Mouse (Mus musculus): ENCODE measurements at regions not wholly inside any gene's neighbourhood (a gene's known extent, or its start where the extent isn't known, plus 50 kb on each side); places are given as distances from the start of the nearest gene placed in this dataset.

GRCm38 (mm10) chr16:76153766-76154525 is 131.9 kb upstream of the Samsn1 start:
- peak; percentile 89 for ATAC-seq (ENCODE audit: low read depth)
- H3K27me3 ChIP-seq (ENCODE audit: control insufficient read depth, insufficient read depth, low read depth, low read length) = no peaks in the 10 kb centered on the region
- 0 out of 2 replicates have a peak, but pooled peaks cover 7% of the 10 kb centered on the region for H3K4me1 ChIP-seq (replicated peaks; ENCODE audit: control insufficient read depth, insufficient read depth, low read length)
- no peaks in the 10 kb centered on the region for H3K36me3 ChIP-seq (ENCODE audit: control insufficient read depth, insufficient read depth, low read length)
- peak overlapping the region; percentile 25; the same call in 1 of the 2 replicates for H3K4me2 ChIP-seq (ENCODE audit: low read depth, low read length)
- no peak overlapping the region for H3K9ac ChIP-seq (ENCODE audit: low read length)
- WGBS = 56% methylated on average over 12 of the region's 12 CpGs
- no peak overlapping the region for H3K27ac ChIP-seq (ENCODE audit: low read length)
- no peak overlapping the region for H3K4me3 ChIP-seq (ENCODE audit: low read length)
- H3K9me3 ChIP-seq (ENCODE audit: control insufficient read depth, low read length) = no peaks in the 10 kb centered on the region

DNA sequence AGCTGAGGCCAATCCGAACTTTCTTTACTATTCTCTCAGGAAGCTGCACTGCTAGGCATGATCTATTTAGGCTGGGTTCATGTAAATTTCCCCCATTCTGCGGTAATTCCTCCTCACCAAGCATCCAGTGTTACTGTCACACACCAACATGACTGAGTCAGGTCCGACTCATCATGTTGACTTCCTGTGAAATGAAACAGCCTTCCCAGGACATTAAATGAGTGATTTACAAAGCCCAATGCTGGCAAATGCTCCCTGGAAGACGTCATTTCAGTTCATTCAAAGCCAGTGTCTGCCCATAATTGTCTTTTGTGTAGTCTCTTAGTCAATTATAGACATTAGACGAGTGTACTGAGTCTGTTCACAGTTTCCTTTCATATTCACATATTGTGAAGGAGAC is 127.5 kb upstream of the Samsn1 start:
- H3K9me3 ChIP-seq (ENCODE audit: control insufficient read depth, low read length) = no peaks in the 10 kb centered on the region
- no peaks in the 10 kb centered on the region for H3K27me3 ChIP-seq (ENCODE audit: control insufficient read depth, insufficient read depth, low read depth, low read length)
- 0 out of 2 replicates have a peak, but pooled peaks cover 5% of the 10 kb centered on the region for H3K4me1 ChIP-seq (replicated peaks; ENCODE audit: control insufficient read depth, insufficient read depth, low read length)
- no peak for ATAC-seq (ENCODE audit: low read depth)
- H3K9ac ChIP-seq (ENCODE audit: low read length) = no peak overlapping the region
- no peak overlapping the region for H3K4me3 ChIP-seq (ENCODE audit: low read length)
- H3K36me3 ChIP-seq (ENCODE audit: control insufficient read depth, insufficient read depth, low read length) = no peaks in the 10 kb centered on the region
- H3K4me2 ChIP-seq (ENCODE audit: low read depth, low read length) = no peak overlapping the region
- 65% methylated on average over 5 of the region's 5 CpGs for WGBS
- no peak overlapping the region for H3K27ac ChIP-seq (ENCODE audit: low read length)

DNA sequence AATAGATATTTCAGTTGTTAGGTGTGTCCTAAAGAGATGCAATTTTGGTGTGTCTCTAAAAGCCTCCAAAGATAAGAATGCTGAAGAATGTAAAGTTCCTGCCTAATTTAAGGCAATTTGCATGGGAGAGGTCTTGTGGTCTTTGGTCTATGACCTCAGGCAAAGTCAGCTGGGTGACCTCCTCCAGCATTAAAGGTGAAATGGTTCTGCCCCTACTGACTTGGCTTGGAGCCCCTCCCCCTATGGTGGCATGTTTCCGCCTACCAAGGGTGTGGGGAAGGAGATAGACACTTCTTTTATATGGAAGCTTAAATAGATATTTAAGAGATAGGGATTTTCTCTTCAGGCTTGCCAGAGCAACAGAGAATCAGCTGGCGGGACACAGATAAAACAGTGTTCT is 111.8 kb upstream of the Samsn1 start:
- no peaks in the 10 kb centered on the region for H3K36me3 ChIP-seq (ENCODE audit: control insufficient read depth, insufficient read depth, low read length)
- no peak overlapping the region for H3K27ac ChIP-seq (ENCODE audit: low read length)
- no peaks in the 10 kb centered on the region for H3K4me1 ChIP-seq (replicated peaks; ENCODE audit: control insufficient read depth, insufficient read depth, low read length)
- no peak overlapping the region for H3K4me2 ChIP-seq (ENCODE audit: low read depth, low read length)
- no peaks in the 10 kb centered on the region for H3K27me3 ChIP-seq (ENCODE audit: control insufficient read depth, insufficient read depth, low read depth, low read length)
- H3K9ac ChIP-seq (ENCODE audit: low read length) = no peak overlapping the region
- ATAC-seq (ENCODE audit: low read depth) = no peak
- no peaks in the 10 kb centered on the region for H3K9me3 ChIP-seq (ENCODE audit: control insufficient read depth, low read length)
- 83% methylated on average over 2 of the region's 2 CpGs for WGBS
- no peak overlapping the region for H3K4me3 ChIP-seq (ENCODE audit: low read length)

DNA sequence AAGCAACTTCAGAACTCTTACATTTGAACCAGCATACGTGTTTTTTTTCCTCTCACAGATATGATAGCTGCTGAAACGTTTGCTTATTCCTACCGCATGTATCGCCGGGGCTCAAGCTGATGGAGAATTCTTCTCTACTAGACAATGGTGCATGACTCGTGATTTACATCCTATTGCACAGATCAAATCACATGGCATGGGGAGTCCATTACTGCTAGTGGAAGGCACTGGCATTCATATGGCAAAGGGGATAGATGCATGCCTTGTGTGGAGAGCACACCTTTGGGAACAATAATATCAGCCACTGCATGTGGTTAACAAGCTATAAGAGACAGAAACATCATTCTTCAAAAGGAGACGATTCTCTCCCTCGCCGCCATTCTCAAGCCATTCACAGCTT is 108.4 kb upstream of the Samsn1 start:
- no peak overlapping the region for H3K4me3 ChIP-seq (ENCODE audit: low read length)
- no peak overlapping the region for H3K27ac ChIP-seq (ENCODE audit: low read length)
- H3K4me1 ChIP-seq (replicated peaks; ENCODE audit: control insufficient read depth, insufficient read depth, low read length) = no peaks in the 10 kb centered on the region
- H3K36me3 ChIP-seq (ENCODE audit: control insufficient read depth, insufficient read depth, low read length) = no peaks in the 10 kb centered on the region
- 80% methylated on average over 9 of the region's 9 CpGs for WGBS
- H3K27me3 ChIP-seq (ENCODE audit: control insufficient read depth, insufficient read depth, low read depth, low read length) = no peaks in the 10 kb centered on the region
- no peak overlapping the region for H3K4me2 ChIP-seq (ENCODE audit: low read depth, low read length)
- no peak for ATAC-seq (ENCODE audit: low read depth)
- no peak overlapping the region for H3K9ac ChIP-seq (ENCODE audit: low read length)
- H3K9me3 ChIP-seq (ENCODE audit: control insufficient read depth, low read length) = no peaks in the 10 kb centered on the region

DNA sequence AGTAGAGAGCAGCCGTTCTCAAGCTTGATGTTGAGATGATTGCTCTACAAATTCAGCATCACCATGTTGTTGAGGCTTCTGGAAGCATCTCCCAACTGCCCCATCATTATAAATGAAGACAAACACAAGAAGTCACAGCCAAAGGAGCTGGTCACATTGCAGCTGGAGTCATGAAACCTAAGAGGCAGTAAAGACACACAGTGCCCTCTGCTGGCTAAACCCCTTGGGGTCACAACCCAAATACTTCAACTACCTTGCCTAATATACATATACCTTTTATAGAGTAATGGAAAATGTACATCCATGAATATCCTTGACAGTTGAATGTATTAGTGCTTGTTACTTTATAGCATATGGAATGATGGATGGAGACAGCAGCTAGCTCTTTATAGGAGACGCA is 107.9 kb upstream of the Samsn1 start:
- Histone ChIP-seq H3K4me3 (ENCODE audit: low read length) (no peak overlapping the region), H3K4me2 (ENCODE audit: low read depth, low read length) (no peak overlapping the region), H3K4me1 (replicated peaks; ENCODE audit: control insufficient read depth, insufficient read depth, low read length) (no peaks in the 10 kb centered on the region), H3K27ac (ENCODE audit: low read length) (no peak overlapping the region), H3K36me3 (ENCODE audit: control insufficient read depth, insufficient read depth, low read length) (no peaks in the 10 kb centered on the region), H3K27me3 (ENCODE audit: control insufficient read depth, insufficient read depth, low read depth, low read length) (no peaks in the 10 kb centered on the region), H3K9ac (ENCODE audit: low read length) (no peak overlapping the region), H3K9me3 (ENCODE audit: control insufficient read depth, low read length) (no peaks in the 10 kb centered on the region)
- WGBS = 89% methylated on average over 2 of the region's 2 CpGs
- no peak for ATAC-seq (ENCODE audit: low read depth)

- Histone ChIP-seq H3K4me2 (ENCODE audit: low read depth, low read length) (no peak overlapping the region), H3K9me3 (ENCODE audit: control insufficient read depth, low read length) (no peaks in the 10 kb centered on the region), H3K4me1 (replicated peaks; ENCODE audit: control insufficient read depth, insufficient read depth, low read length) (no peaks in the 10 kb centered on the region), H3K27ac (ENCODE audit: low read length) (no peak overlapping the region), H3K36me3 (ENCODE audit: control insufficient read depth, insufficient read depth, low read length) (no peaks in the 10 kb centered on the region), H3K4me3 (ENCODE audit: low read length) (no peak overlapping the region), H3K9ac (ENCODE audit: low read length) (no peak overlapping the region), H3K27me3 (ENCODE audit: control insufficient read depth, insufficient read depth, low read depth, low read length) (no peaks in the 10 kb centered on the region)
- ATAC-seq (ENCODE audit: low read depth) = no peak
- 54% methylated on average over 5 of the region's 5 CpGs for WGBS
These were observed 100.9 kb upstream of the Samsn1 start for GRCm38 (mm10) chr16:76123021-76123384.

GRCm38 (mm10) chr16:76122172-76123020 is 100.3 kb upstream of the Samsn1 start:
- no peaks in the 10 kb centered on the region for H3K4me1 ChIP-seq (replicated peaks; ENCODE audit: control insufficient read depth, insufficient read depth, low read length)
- no peak overlapping the region for H3K9ac ChIP-seq (ENCODE audit: low read length)
- 58% methylated on average over 9 of the region's 9 CpGs for WGBS
- no peak for ATAC-seq (ENCODE audit: low read depth)
- no peaks in the 10 kb centered on the region for H3K36me3 ChIP-seq (ENCODE audit: control insufficient read depth, insufficient read depth, low read length)
- H3K4me3 ChIP-seq (ENCODE audit: low read length) = no peak overlapping the region
- H3K27ac ChIP-seq (ENCODE audit: low read length) = no peak overlapping the region
- no peak overlapping the region for H3K4me2 ChIP-seq (ENCODE audit: low read depth, low read length)
- no peaks in the 10 kb centered on the region for H3K27me3 ChIP-seq (ENCODE audit: control insufficient read depth, insufficient read depth, low read depth, low read length)
- H3K9me3 ChIP-seq (ENCODE audit: control insufficient read depth, low read length) = no peaks in the 10 kb centered on the region

DNA sequence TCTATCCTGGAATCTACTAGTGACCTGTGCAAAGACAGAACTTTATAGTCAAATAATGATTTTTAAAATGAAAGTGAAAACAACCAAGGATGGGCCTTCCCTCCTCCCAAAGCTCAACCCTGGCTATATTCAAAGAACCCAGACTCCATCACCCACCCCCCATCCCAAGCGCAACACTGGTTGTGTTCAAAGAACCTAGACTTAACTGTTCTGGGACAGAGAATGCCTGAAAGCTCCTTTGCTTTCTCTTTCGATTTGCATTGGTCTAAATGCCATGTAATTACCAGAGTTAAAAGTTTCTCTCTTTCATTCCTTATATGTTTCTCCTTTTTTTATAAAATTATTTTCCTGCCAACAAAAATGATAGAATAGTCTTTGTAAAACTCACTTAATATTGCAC is 98.6 kb upstream of the Samsn1 start:
- no peak for ATAC-seq (ENCODE audit: low read depth)
- no peak overlapping the region for H3K9ac ChIP-seq (ENCODE audit: low read length)
- whole genome bisulfite sequencing = 91% methylated on average over 2 of the region's 2 CpGs
- no peaks in the 10 kb centered on the region for H3K36me3 ChIP-seq (ENCODE audit: control insufficient read depth, insufficient read depth, low read length)
- no peaks in the 10 kb centered on the region for H3K27me3 ChIP-seq (ENCODE audit: control insufficient read depth, insufficient read depth, low read depth, low read length)
- H3K9me3 ChIP-seq (ENCODE audit: control insufficient read depth, low read length) = no peaks in the 10 kb centered on the region
- H3K4me2 ChIP-seq (ENCODE audit: low read depth, low read length) = no peak overlapping the region
- H3K27ac ChIP-seq (ENCODE audit: low read length) = no peak overlapping the region
- no peaks in the 10 kb centered on the region for H3K4me1 ChIP-seq (replicated peaks; ENCODE audit: control insufficient read depth, insufficient read depth, low read length)
- H3K4me3 ChIP-seq (ENCODE audit: low read length) = no peak overlapping the region

DNA sequence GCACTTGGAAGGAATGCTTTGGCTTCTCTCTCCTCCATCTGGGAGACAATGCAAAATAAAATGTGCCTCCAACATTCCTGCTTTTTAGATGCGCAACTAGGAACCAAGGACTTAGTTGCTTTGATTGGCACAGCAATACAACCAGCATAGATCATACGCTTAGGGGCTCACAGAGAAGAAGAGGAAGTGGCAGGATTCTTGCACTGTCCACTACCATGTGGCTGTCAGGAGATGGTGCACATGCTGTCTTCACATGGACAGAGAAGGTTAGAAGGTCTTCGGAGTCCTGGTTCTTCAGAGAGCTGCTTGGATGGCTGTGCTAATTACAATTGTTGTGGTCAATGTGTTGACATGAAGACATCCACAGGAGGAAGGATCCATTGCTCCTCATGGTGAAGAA is 88.3 kb upstream of the Samsn1 start:
- H3K9me3 ChIP-seq (ENCODE audit: control insufficient read depth, low read length) = no peaks in the 10 kb centered on the region
- ATAC-seq (ENCODE audit: low read depth) = no peak
- H3K36me3 ChIP-seq (ENCODE audit: control insufficient read depth, insufficient read depth, low read length) = no peaks in the 10 kb centered on the region
- WGBS = 85% methylated on average over 3 of the region's 3 CpGs
- H3K27ac ChIP-seq (ENCODE audit: low read length) = no peak overlapping the region
- H3K4me3 ChIP-seq (ENCODE audit: low read length) = no peak overlapping the region
- H3K27me3 ChIP-seq (ENCODE audit: control insufficient read depth, insufficient read depth, low read depth, low read length) = no peaks in the 10 kb centered on the region
- H3K4me1 ChIP-seq (replicated peaks; ENCODE audit: control insufficient read depth, insufficient read depth, low read length) = peaks cover 6% of the 10 kb centered on the region
- H3K4me2 ChIP-seq (ENCODE audit: low read depth, low read length) = no peak overlapping the region
- H3K9ac ChIP-seq (ENCODE audit: low read length) = no peak overlapping the region
